24 mouse cellular contexts compared by ENCODE assay signal in genomic region chr12:51211691-51212090, GRCm38 (mm10).
A peak's percentile ranks its signal among the peaks of the same experiment; 100 is the strongest.
DNase-seq lines count a peak whose midpoint lies in the region; ATAC-seq and TF ChIP-seq lines count a peak whose summit lies in the region.
"Had no signal": no experiment of that assay in that cellular context is flagged by ENCODE, and none has a peak within 500 bp of the region (broad histone marks: within the 10 kb centered on the region; RNA-seq: fewer than 3 reads in every experiment).

No protein-coding gene starts in this region.

- H3K4me2 ChIP-seq in stomach, postnatal 0 days (replicated peaks; ENCODE audit: low read depth), result no peak overlapping the region
- H3K4me2 ChIP-seq: embryonic facial prominence, embryonic 12.5 days; embryonic facial prominence, embryonic 15.5 days; heart, embryonic 12.5 days; heart, embryonic 15.5 days; hindbrain, embryonic 12.5 days; hindbrain, embryonic 15.5 days had no signal

- intact Hi-C loops in heart, adult 2 months (cut with DNase I), result no loop called here

- 0 out of 2 replicates have a peak, but pooled peaks have one; percentile 14 for TF ChIP-seq CTCF in heart, adult 2 months (IDR thresholded peaks at IDR 0.05)
- peak; percentile 22; the same call in 1 of the 2 replicates for TF ChIP-seq CTCF in layer of hippocampus, adult 2 months (conservative IDR thresholded peaks at IDR 0.05)
- peak; percentile 42 for TF ChIP-seq CTCF in stomach, postnatal 0 days (IDR thresholded peaks at IDR 0.05; ENCODE audit: low read depth)

- no peaks in the 10 kb centered on the region for H3K9me3 ChIP-seq in stomach, postnatal 0 days (ENCODE audit: control insufficient read depth, low read length)
- H3K9me3 ChIP-seq: embryonic facial prominence, embryonic 12.5 days; embryonic facial prominence, embryonic 15.5 days; heart, embryonic 15.5 days; hindbrain, embryonic 12.5 days; hindbrain, embryonic 15.5 days had no signal

- ATAC-seq in stomach, postnatal 0 days (ENCODE audit: low FRiP score, low TSS enrichment), result no peak
- ATAC-seq: forebrain, embryonic 14.5 days; forebrain, postnatal 0 days had no signal

- TF ChIP-seq EP300 in heart, adult 2 months (IDR thresholded peaks at IDR 0.05; ENCODE audit: insufficient read depth, low read depth, low read length), result no peak
- TF ChIP-seq EP300 in stomach, postnatal 0 days (optimal IDR thresholded peaks at IDR 0.05), result no peak

- no peaks in the 10 kb centered on the region for H3K27me3 ChIP-seq in heart, adult 2 months (ENCODE audit: control insufficient read depth, insufficient read depth, low read length)
- H3K27me3 ChIP-seq in stomach, postnatal 0 days (ENCODE audit: control insufficient read depth, insufficient read depth, low read length), result no peaks in the 10 kb centered on the region
- H3K27me3 ChIP-seq: embryonic facial prominence, embryonic 12.5 days; embryonic facial prominence, embryonic 15.5 days; heart, embryonic 12.5 days; heart, embryonic 15.5 days; hindbrain, embryonic 12.5 days; hindbrain, embryonic 15.5 days had no signal

- no peak for DNase-seq in heart, adult 2 months
- DNase-seq in heart, adult 8-10 months (ENCODE audit: low spot score), result no peak
- DNase-seq in layer of hippocampus, adult 2 months (ENCODE audit: low spot score in 2 of 2), result no peak
- no peak for DNase-seq in layer of hippocampus, postnatal 10 days (ENCODE audit: low spot score in 2 of 2)
- DNase-seq in ES-CJ7 (ENCODE audit: low read depth, low spot score), result peak; percentile 27
- DNase-seq in stomach, postnatal 0 days (ENCODE audit: low spot score), result no peak
- DNase-seq in adrenal gland, postnatal 4 days (ENCODE audit: low spot score in 2 of 2), result no peak
- DNase-seq: adrenal gland, adult 8-10 months; adrenal gland, postnatal 25 days; B cell, adult 2 months; cerebellum, adult 18-20 months; cerebellum, adult 9-10 months; cerebellum, postnatal 14 days; forebrain, postnatal 0 days; gastrocnemius, postnatal 25 days; heart, postnatal 14 days; kidney, adult 18-20 months had no signal

- no peaks in the 10 kb centered on the region for H3K36me3 ChIP-seq in heart, adult 2 months (ENCODE audit: control insufficient read depth, insufficient read depth, low read length)
- H3K36me3 ChIP-seq in stomach, postnatal 0 days (ENCODE audit: control insufficient read depth, insufficient read depth, low read length), result no peaks in the 10 kb centered on the region
- H3K36me3 ChIP-seq: embryonic facial prominence, embryonic 12.5 days; embryonic facial prominence, embryonic 15.5 days; heart, embryonic 12.5 days; heart, embryonic 15.5 days; hindbrain, embryonic 12.5 days; hindbrain, embryonic 15.5 days had no signal

- no peak for TF ChIP-seq POLR2A in heart, adult 2 months (IDR thresholded peaks at IDR 0.05; ENCODE audit: insufficient read depth, low read depth, low read length)

- no peak overlapping the region for H3K27ac ChIP-seq in heart, adult 2 months
- no peak overlapping the region for H3K27ac ChIP-seq in layer of hippocampus, adult 2 months
- H3K27ac ChIP-seq in stomach, postnatal 0 days (replicated peaks), result no peak overlapping the region
- H3K27ac ChIP-seq: embryonic facial prominence, embryonic 12.5 days; embryonic facial prominence, embryonic 15.5 days; heart, embryonic 15.5 days; hindbrain, embryonic 12.5 days; hindbrain, embryonic 15.5 days had no signal

- H3K79me2 ChIP-seq in heart, adult 2 months (replicated peaks; ENCODE audit: control insufficient read depth, insufficient read depth, low read length), result no peaks in the 10 kb centered on the region

- H3K9ac ChIP-seq in heart, adult 2 months (ENCODE audit: low read depth, low read length), result no peak overlapping the region
- H3K9ac ChIP-seq in stomach, postnatal 0 days (ENCODE audit: low read length), result no peak overlapping the region
- H3K9ac ChIP-seq: embryonic facial prominence, embryonic 12.5 days; embryonic facial prominence, embryonic 15.5 days; forebrain, postnatal 0 days; heart, embryonic 12.5 days; heart, embryonic 15.5 days; hindbrain, embryonic 12.5 days; hindbrain, embryonic 15.5 days had no signal

- no peak overlapping the region for H3K4me3 ChIP-seq in heart, adult 2 months
- no peak overlapping the region for H3K4me3 ChIP-seq in layer of hippocampus, adult 2 months
- no peak overlapping the region for H3K4me3 ChIP-seq in stomach, postnatal 0 days (ENCODE audit: low read depth, low read length)
- H3K4me3 ChIP-seq: embryonic facial prominence, embryonic 12.5 days; embryonic facial prominence, embryonic 15.5 days; heart, embryonic 12.5 days; heart, embryonic 15.5 days; hindbrain, embryonic 12.5 days; hindbrain, embryonic 15.5 days had no signal

- WGBS in heart, adult 2 months, result 25% methylated on average over 2 of the region's 2 CpGs
- WGBS in stomach, postnatal 0 days, result 35% methylated on average over 2 of the region's 2 CpGs

- H3K4me1 ChIP-seq in heart, adult 2 months (ENCODE audit: control insufficient read depth, insufficient read depth, low read length), result no peaks in the 10 kb centered on the region
- H3K4me1 ChIP-seq in stomach, postnatal 0 days (replicated peaks; ENCODE audit: control insufficient read depth, insufficient read depth), result no peaks in the 10 kb centered on the region
- H3K4me1 ChIP-seq: embryonic facial prominence, embryonic 12.5 days; embryonic facial prominence, embryonic 15.5 days; heart, embryonic 12.5 days; heart, embryonic 15.5 days; hindbrain, embryonic 12.5 days; hindbrain, embryonic 15.5 days had no signal
